Mouse (Mus musculus) brown adipose tissue, adult 24 weeks (tissue): ENCODE measurements around the gene Zfp804a. TPM values are rescaled to one million over a fixed set of nuclear protein-coding genes. Genes with fewer than 3 reads are reported as not detected.
A peak's percentile ranks its signal among the peaks of the same experiment; 100 is the strongest.

Source experiments
- H3K27ac ChIP-seq: fragments of 200-500 bp; replicated peaks from 2 replicates; pipeline ENCODE4 v1.5.1; 2012; ENCODE audit warnings: low read depth, mild to moderate bottlenecking, low read length
- H3K4me1 ChIP-seq: fragments of 200-500 bp; 2 replicates; pipeline ENCODE4 v1.6.1; 2012; ENCODE audit warnings: low read length, mixed read lengths; ENCODE audit not compliant: control insufficient read depth, insufficient read depth, insufficient read length
- H3K4me3 ChIP-seq: fragments of 200-500 bp; 2 replicates; pipeline ENCODE4 v1.5.1; 2012; ENCODE audit warnings: low read depth, mild to moderate bottlenecking, low read length, moderate library complexity; ENCODE audit not compliant: insufficient read depth
- polyA plus RNA-seq: library from polyadenylated mRNA; stranded (reverse); fragments of >200 nt; gene quantifications from 2 replicates; pipeline ENCODE4 v1.2.4, GENCODE M21; 2012; ENCODE audit not compliant: missing spikeins, insufficient read depth, insufficient read length

Zfp804a gene
- not detected in 2 replicates for polyA plus RNA-seq

GRCm38 (mm10) chr2:82053185-82053891, at the start of gene Zfp804a:
Gene Zfp804a, plus strand, starts transcription at chr2:82053222.
- H3K4me1 ChIP-seq = no peaks in the 10 kb centered on the region
- no peak within 1 kb of the TSS for H3K27ac ChIP-seq
- H3K4me3 ChIP-seq = peak within 1 kb of the TSS; percentile 14; the same call in 1 of the 2 replicates

GRCm38 (mm10) chr2:82051635-82052034, 1.4 kb upstream of the Zfp804a start:
- H3K27ac ChIP-seq = no peak overlapping the region
- H3K4me1 ChIP-seq = no peaks in the 10 kb centered on the region
- H3K4me3 ChIP-seq = no peak overlapping the region

- no peak overlapping the region for H3K27ac ChIP-seq
- H3K4me3 ChIP-seq = no peak overlapping the region
- no peaks in the 10 kb centered on the region for H3K4me1 ChIP-seq
Measured at GRCm38 (mm10) chr2:82052338-82053184, 461 bp upstream of the Zfp804a start.

- no peaks in the 10 kb centered on the region for H3K4me1 ChIP-seq
- H3K4me3 ChIP-seq = no peak overlapping the region
- H3K27ac ChIP-seq = no peak overlapping the region
Measured at GRCm38 (mm10) chr2:82054446-82054845, 1.4 kb downstream of the Zfp804a start.

- Histone ChIP-seq H3K27ac (no peak overlapping the region), H3K4me1 (no peaks in the 10 kb centered on the region), H3K4me3 (no peak overlapping the region)
Measured at GRCm38 (mm10) chr2:82064671-82065070, 11.6 kb downstream of the Zfp804a start.

- Histone ChIP-seq H3K27ac (no peak overlapping the region), H3K4me1 (no peaks in the 10 kb centered on the region), H3K4me3 (no peak overlapping the region)
Measured at GRCm38 (mm10) chr2:82067912-82068311, 14.9 kb downstream of the Zfp804a start.

- Histone ChIP-seq H3K4me1 (no peaks in the 10 kb centered on the region), H3K27ac (no peak overlapping the region), H3K4me3 (no peak overlapping the region)
Measured at GRCm38 (mm10) chr2:82069172-82069571, 16.1 kb downstream of the Zfp804a start.

- Histone ChIP-seq H3K4me3 (no peak overlapping the region), H3K27ac (no peak overlapping the region), H3K4me1 (no peaks in the 10 kb centered on the region)
Measured at GRCm38 (mm10) chr2:82076883-82077282, 23.9 kb downstream of the Zfp804a start.

- no peaks in the 10 kb centered on the region for H3K4me1 ChIP-seq
- no peak overlapping the region for H3K27ac ChIP-seq
- no peak overlapping the region for H3K4me3 ChIP-seq
Measured at GRCm38 (mm10) chr2:82078287-82078994, 25.4 kb downstream of the Zfp804a start.

GRCm38 (mm10) chr2:82080678-82081077, 27.7 kb downstream of the Zfp804a start:
- Histone ChIP-seq H3K27ac (no peak overlapping the region), H3K4me1 (no peaks in the 10 kb centered on the region)

GRCm38 (mm10) chr2:82113148-82113547, 60.1 kb downstream of the Zfp804a start:
- Histone ChIP-seq H3K27ac (no peak overlapping the region), H3K4me3 (no peak overlapping the region), H3K4me1 (no peaks in the 10 kb centered on the region)

More at GRCm38 (mm10) chr2:82080678-82081077, 27.7 kb downstream of the Zfp804a start:
- no peak overlapping the region for H3K4me3 ChIP-seq

- Histone ChIP-seq H3K27ac (no peak overlapping the region), H3K4me3 (no peak overlapping the region), H3K4me1 (no peaks in the 10 kb centered on the region)
Measured at GRCm38 (mm10) chr2:82113650-82114049, 60.6 kb downstream of the Zfp804a start.

- Histone ChIP-seq H3K4me3 (no peak overlapping the region), H3K27ac (no peak overlapping the region), H3K4me1 (no peaks in the 10 kb centered on the region)
Measured at GRCm38 (mm10) chr2:82119577-82119976, 66.6 kb downstream of the Zfp804a start.

- H3K4me1 ChIP-seq = no peaks in the 10 kb centered on the region
- no peak overlapping the region for H3K4me3 ChIP-seq
- H3K27ac ChIP-seq = no peak overlapping the region
Measured at GRCm38 (mm10) chr2:82178693-82179092, 125.7 kb downstream of the Zfp804a start.

GRCm38 (mm10) chr2:82181010-82181409, 128.0 kb downstream of the Zfp804a start:
- Histone ChIP-seq H3K4me1 (no peaks in the 10 kb centered on the region), H3K4me3 (no peak overlapping the region), H3K27ac (no peak overlapping the region)
